In genomic region chr2:31087663-31088661, GRCm38 (mm10) we compare ENCODE assay signal across 8 mouse cellular contexts. TPM values are rescaled to one million over a fixed set of nuclear protein-coding genes. Genes with fewer than 3 reads are reported as not detected.
DNase-seq lines count a peak whose midpoint lies in the region; ATAC-seq lines count a peak whose summit lies in the region.

No protein-coding gene starts in this region.

- 0 out of 2 replicates have a peak, but pooled peaks have one; percentile 62 for ATAC-seq in embryonic facial prominence, embryonic 11.5 days (replicated peaks; ENCODE audit: insufficient number of reproducible peaks, low FRiP score, low TSS enrichment, low read depth)

- H3K4me1 ChIP-seq in embryonic facial prominence, embryonic 11.5 days (ENCODE audit: control insufficient read depth, insufficient read depth, low read length) = peaks cover 4% of the 10 kb centered on the region; the same call in 1 of the 2 replicates

- no peak overlapping the region for H3K4me3 ChIP-seq in embryonic facial prominence, embryonic 11.5 days (ENCODE audit: low read depth, low read length)

- intact Hi-C loops in heart, postnatal 25 days (cut with DNase I) = no loop called here
- intact Hi-C loops in left cerebral cortex, postnatal 4 days (cut with DNase I) = no loop called here

- no peak overlapping the region for H3K9ac ChIP-seq in embryonic facial prominence, embryonic 11.5 days (replicated peaks; ENCODE audit: low read length)

- H3K4me2 ChIP-seq in embryonic facial prominence, embryonic 11.5 days (ENCODE audit: low read depth, low read length) = no peak overlapping the region

- no peaks in the 10 kb centered on the region for H3K27me3 ChIP-seq in embryonic facial prominence, embryonic 11.5 days (ENCODE audit: control insufficient read depth, insufficient read depth, low read length)

- DNase-seq in gastrocnemius, adult 18-20 months (ENCODE audit: low spot score) = peak; percentile 38
- DNase-seq in gastrocnemius, adult 8-10 months (ENCODE audit: low spot score in 2 of 2) = no peak
- DNase-seq in Muller cell, postnatal 12 days (ENCODE audit: inconsistent ontology term) = peak; percentile 68
- peak; percentile 33 for DNase-seq in embryonic facial prominence, embryonic 11.5 days (ENCODE audit: low spot score)
- peak; percentile 42 for DNase-seq in heart, postnatal 25 days (ENCODE audit: low spot score)
- DNase-seq in left cerebral cortex, postnatal 4 days = peak; percentile 85
- peak; percentile 49 for DNase-seq in mesoderm, embryonic 11.5 days (ENCODE audit: low read depth, low spot score)
- DNase-seq in adipocyte (ENCODE audit: low spot score) = no peak

- H3K36me3 ChIP-seq in embryonic facial prominence, embryonic 11.5 days (replicated peaks; ENCODE audit: control insufficient read depth, insufficient read depth, low read depth, low read length) = no peaks in the 10 kb centered on the region

- H3K9me3 ChIP-seq in embryonic facial prominence, embryonic 11.5 days (replicated peaks; ENCODE audit: control insufficient read depth, low read length) = no peaks in the 10 kb centered on the region

- 21% methylated on average over 11 of the region's 11 CpGs for WGBS in embryonic facial prominence, embryonic 11.5 days

- peak overlapping the region; percentile 52 for H3K27ac ChIP-seq in embryonic facial prominence, embryonic 11.5 days (replicated peaks; ENCODE audit: low read depth, low read length)

RNA-seq across cellular contexts. Expression of gene Fnbp1, which starts 53.8 kb away (rescaled TPM):
- 10 to 100 TPM in 1 of 2 experiments, 1 to 10 TPM in 1; 9.2 to 11.9 TPM for total RNA-seq in gastrocnemius, adult 18-20 months (2021)
- 1 to 10 TPM; 4.1 to 10.0 (median 7.6) TPM for total RNA-seq in gastrocnemius, adult 8-10 months (2022)
- polyA plus RNA-seq in embryonic facial prominence, embryonic 11.5 days (2014; fragmentation: Nextera tagmentation; extraction: Ambion mirVana) = 15.9 and 17.9 TPM in 2 replicates
- total RNA-seq in heart, postnatal 25 days (2021) = 10 to 100 TPM; 50.0 to 53.4 TPM
- 10 to 100 TPM; 75.3 to 77.3 TPM for total RNA-seq in left cerebral cortex, postnatal 4 days (2021)

Comparison
In these comparisons a context has a peak if more than half of its experiments do, and no peak if none do; other contexts are left out.
1. DNase-seq: peak in gastrocnemius, adult 18-20 months (single experiment), Muller cell, postnatal 12 days (single experiment), embryonic facial prominence, embryonic 11.5 days (single experiment), heart, postnatal 25 days (single experiment), left cerebral cortex, postnatal 4 days (single experiment) and mesoderm, embryonic 11.5 days (single experiment); none in gastrocnemius, adult 8-10 months (0 of 2) and adipocyte (single experiment).